Mouse (Mus musculus): ENCODE measurements around the gene D13Ertd608e. TPM values are rescaled to one million over a fixed set of nuclear protein-coding genes. Genes with fewer than 3 reads are reported as not detected.
"Not testable (repeated sequence)": the region's sequence is repeated elsewhere in the genome, so short reads cannot be mapped to it uniquely, and the experiment has no call there.

D13Ertd608e gene
- polyA plus RNA-seq, 2 experiments, result not detected

GRCm38 (mm10) chr13:119894685-119895084 is 58.9 kb downstream of the D13Ertd608e start, which contains the start of gene Tcstv1:
Gene Tcstv1 (minus strand): TSS chr13:119894785.
- not testable (repeated sequence) for H3K9me3 ChIP-seq (ENCODE audit: control insufficient read depth, low read length); H3K4me2 ChIP-seq (replicated peaks; ENCODE audit: low read depth, low read length, severe bottlenecking); H3K27me3 ChIP-seq (ENCODE audit: control insufficient read depth, insufficient read depth, low read length); H3K36me3 ChIP-seq (ENCODE audit: control insufficient read depth, insufficient read depth, low read length); H3K27ac ChIP-seq (replicated peaks; ENCODE audit: low read depth, low read length); H3K4me3 ChIP-seq (replicated peaks; ENCODE audit: low read length); H3K4me1 ChIP-seq (ENCODE audit: control insufficient read depth, insufficient read depth, low read length); H3K9ac ChIP-seq (ENCODE audit: low read depth, low read length, severe bottlenecking); DNase-seq (ENCODE audit: low spot score); ATAC-seq (ENCODE audit: low FRiP score, low read depth)
- 85% methylated on average over 3 of the region's 3 CpGs for WGBS

Other genes starting within 250 kb of the D13Ertd608e start
- 0.18 and 0.23 TPM in 2 replicates for gene Ccl28, start 212.2 kb upstream of the D13Ertd608e start, polyA plus RNA-seq (2012; rRNA removed)
- 0.07 TPM in 1 of 2 replicates, not detected in the other for gene Ccl28, start 212.2 kb upstream of the D13Ertd608e start, polyA plus RNA-seq (2014; fragmentation: Nextera tagmentation; extraction: Ambion mirVana)
- 84.0 and 93.0 TPM in 2 replicates for gene Hmgcs1, start 145.6 kb upstream of the D13Ertd608e start, polyA plus RNA-seq (2012; rRNA removed)
- 118 and 135 TPM in 2 replicates for gene Hmgcs1, start 145.6 kb upstream of the D13Ertd608e start, polyA plus RNA-seq (2014; fragmentation: Nextera tagmentation; extraction: Ambion mirVana)
- gene Nim1k, start 80.1 kb upstream of the D13Ertd608e start, polyA plus RNA-seq (2012; rRNA removed), result 1.2 and 1.3 TPM in 2 replicates
- gene Nim1k, start 80.1 kb upstream of the D13Ertd608e start, polyA plus RNA-seq (2014; fragmentation: Nextera tagmentation; extraction: Ambion mirVana), result 2.1 and 2.2 TPM in 2 replicates
- gene Zfp131, start 45.1 kb upstream of the D13Ertd608e start, polyA plus RNA-seq (2012; rRNA removed), result 26.6 and 32.1 TPM in 2 replicates
- 39.6 and 41.3 TPM in 2 replicates for gene Zfp131, start 45.1 kb upstream of the D13Ertd608e start, polyA plus RNA-seq (2014; fragmentation: Nextera tagmentation; extraction: Ambion mirVana)
- gene AF067063, start 5.8 kb upstream of the D13Ertd608e start, polyA plus RNA-seq (2012; rRNA removed), result not detected in 2 replicates
- not detected in 2 replicates for gene AF067063, start 5.8 kb upstream of the D13Ertd608e start, polyA plus RNA-seq (2014; fragmentation: Nextera tagmentation; extraction: Ambion mirVana)
- not detected in 2 replicates for gene Tcstv1, start 58.8 kb downstream of the D13Ertd608e start, polyA plus RNA-seq (2012; rRNA removed)
- gene Tcstv1, start 58.8 kb downstream of the D13Ertd608e start, polyA plus RNA-seq (2014; fragmentation: Nextera tagmentation; extraction: Ambion mirVana), result not detected in 2 replicates
- not detected in 2 replicates for gene Gm21761, start 93.3 kb downstream of the D13Ertd608e start, polyA plus RNA-seq (2012; rRNA removed)
- not detected in 2 replicates for gene Gm21761, start 93.3 kb downstream of the D13Ertd608e start, polyA plus RNA-seq (2014; fragmentation: Nextera tagmentation; extraction: Ambion mirVana)
- 0.13 TPM in 1 of 2 replicates, not detected in the other for gene B020031M17Rik, start 114.8 kb downstream of the D13Ertd608e start, polyA plus RNA-seq (2012; rRNA removed)
- gene B020031M17Rik, start 114.8 kb downstream of the D13Ertd608e start, polyA plus RNA-seq (2014; fragmentation: Nextera tagmentation; extraction: Ambion mirVana), result not detected in 2 replicates
- not detected in 2 replicates for gene Gm36079, start 191.0 kb downstream of the D13Ertd608e start, polyA plus RNA-seq (2012; rRNA removed)
- gene Gm36079, start 191.0 kb downstream of the D13Ertd608e start, polyA plus RNA-seq (2014; fragmentation: Nextera tagmentation; extraction: Ambion mirVana), result not detected in 2 replicates
- gene Gm21188, start 216.2 kb downstream of the D13Ertd608e start, polyA plus RNA-seq (2012; rRNA removed), result 0.03 TPM in 1 of 2 replicates, not detected in the other
- 0.19 TPM in 1 of 2 replicates, not detected in the other for gene Gm21188, start 216.2 kb downstream of the D13Ertd608e start, polyA plus RNA-seq (2014; fragmentation: Nextera tagmentation; extraction: Ambion mirVana)